Mouse (Mus musculus): ENCODE measurements at regions not wholly inside any gene's neighbourhood (a gene's known extent, or its start where the extent isn't known, plus 50 kb on each side); places are given as distances from the start of the nearest gene placed in this dataset.
"Not testable (repeated sequence)": the region's sequence is repeated elsewhere in the genome, so short reads cannot be mapped to it uniquely, and the experiment has no call there.

DNA sequence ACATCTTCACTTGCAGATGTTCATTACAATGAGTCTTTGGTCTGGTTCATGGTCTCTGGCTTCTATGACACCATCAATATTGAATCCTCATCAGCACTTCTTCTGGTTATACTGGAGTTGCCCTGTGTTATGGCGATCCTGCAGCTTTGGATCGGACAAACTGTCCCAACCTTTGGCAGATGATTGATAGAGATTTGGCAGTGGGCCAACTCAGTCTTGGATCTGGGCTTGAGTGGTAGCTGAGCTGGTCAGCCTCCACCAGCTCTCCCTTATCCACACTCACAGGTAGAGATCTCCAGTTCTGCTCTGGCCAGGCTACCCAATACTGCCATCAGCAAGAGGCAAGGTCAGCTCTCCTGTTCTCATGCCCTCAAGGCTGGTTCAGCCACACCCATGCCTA, 168.4 kb upstream of the Crygf start:
- H3K4me3 ChIP-seq = no peak overlapping the region
- no peak overlapping the region for H3K27ac ChIP-seq
- no peaks in the 10 kb centered on the region for H3K4me1 ChIP-seq (replicated peaks)
- no peak overlapping the region for H3K4me2 ChIP-seq
- no peaks in the 10 kb centered on the region for H3K27me3 ChIP-seq
- 76% methylated on average over 2 of the region's 2 CpGs for WGBS
- no peaks in the 10 kb centered on the region for H3K36me3 ChIP-seq
- no peak overlapping the region for H3K9ac ChIP-seq
- no peaks in the 10 kb centered on the region for H3K9me3 ChIP-seq (replicated peaks)
- no peak for ATAC-seq (replicated peaks; ENCODE audit: insufficient number of reproducible peaks, insufficient read depth, low FRiP score, low read depth)

DNA sequence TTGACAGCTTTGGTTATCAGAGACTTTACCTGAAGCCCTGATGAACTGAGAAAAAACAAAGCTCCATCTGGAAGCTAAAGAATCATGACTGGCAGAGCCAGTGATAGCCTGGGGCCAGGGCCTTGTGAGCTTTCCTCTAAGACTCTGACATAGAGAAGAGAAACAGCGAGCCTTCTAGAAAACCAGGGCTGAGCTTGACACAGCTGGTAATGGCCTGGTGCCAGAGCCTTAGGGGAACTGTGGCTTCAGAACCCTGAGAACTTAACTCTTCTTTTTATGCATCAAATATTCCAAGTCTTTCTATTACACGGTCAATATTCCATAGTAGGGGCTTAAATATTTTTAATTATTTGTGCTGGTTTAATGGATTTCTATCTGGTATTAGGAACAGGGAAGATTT, 165.2 kb upstream of the Crygf start:
- no peak overlapping the region for H3K4me2 ChIP-seq
- no peaks in the 10 kb centered on the region for H3K9me3 ChIP-seq (replicated peaks)
- WGBS = 64% methylated on average over 2 of the region's 2 CpGs

GRCm38 (mm10) chr1:65800244-65800643, 126.1 kb upstream of the Crygf start:
- Histone ChIP-seq H3K4me1 (replicated peaks) (no peaks in the 10 kb centered on the region), H3K4me2 (no peak overlapping the region), H3K36me3 (no peaks in the 10 kb centered on the region), H3K4me3 (no peak overlapping the region), H3K27me3 (no peaks in the 10 kb centered on the region), H3K9ac (no peak overlapping the region), H3K27ac (no peak overlapping the region), H3K9me3 (replicated peaks) (no peaks in the 10 kb centered on the region)
- WGBS = 68% methylated on average over 1 of the region's 1 CpGs
- no peak for ATAC-seq (replicated peaks; ENCODE audit: insufficient number of reproducible peaks, insufficient read depth, low FRiP score, low read depth)

More for the DNA sequence above, 165.2 kb upstream of the Crygf start:
- ATAC-seq (replicated peaks; ENCODE audit: insufficient number of reproducible peaks, insufficient read depth, low FRiP score, low read depth) = no peak
- no peak overlapping the region for H3K4me3 ChIP-seq
- H3K9ac ChIP-seq = no peak overlapping the region
- H3K36me3 ChIP-seq = no peaks in the 10 kb centered on the region
- no peaks in the 10 kb centered on the region for H3K4me1 ChIP-seq (replicated peaks)
- H3K27ac ChIP-seq = no peak overlapping the region
- no peaks in the 10 kb centered on the region for H3K27me3 ChIP-seq

- 54% methylated on average over 5 of the region's 5 CpGs for WGBS
- Histone ChIP-seq H3K4me3 (no peak overlapping the region), H3K27ac (no peak overlapping the region), H3K36me3 (no peaks in the 10 kb centered on the region), H3K4me1 (replicated peaks) (no peaks in the 10 kb centered on the region), H3K27me3 (no peaks in the 10 kb centered on the region), H3K9me3 (replicated peaks) (no peaks in the 10 kb centered on the region), H3K9ac (no peak overlapping the region), H3K4me2 (no peak overlapping the region)
- no peak for ATAC-seq (replicated peaks; ENCODE audit: insufficient number of reproducible peaks, insufficient read depth, low FRiP score, low read depth)
These were observed 105.5 kb upstream of the Crygf start for GRCm38 (mm10) chr1:65820771-65821170.

GRCm38 (mm10) chr1:65841116-65841515, 85.2 kb upstream of the Crygf start:
- no peak overlapping the region for H3K27ac ChIP-seq
- H3K4me3 ChIP-seq = no peak overlapping the region
- no peaks in the 10 kb centered on the region for H3K9me3 ChIP-seq (replicated peaks)
- WGBS = 66% methylated on average over 2 of the region's 2 CpGs
- H3K4me2 ChIP-seq = no peak overlapping the region
- H3K9ac ChIP-seq = no peak overlapping the region
- H3K36me3 ChIP-seq = no peaks in the 10 kb centered on the region
- H3K4me1 ChIP-seq (replicated peaks) = no peaks in the 10 kb centered on the region
- no peaks in the 10 kb centered on the region for H3K27me3 ChIP-seq
- ATAC-seq (replicated peaks; ENCODE audit: insufficient number of reproducible peaks, insufficient read depth, low FRiP score, low read depth) = no peak

- Histone ChIP-seq H3K9ac (no peak overlapping the region), H3K36me3 (no peaks in the 10 kb centered on the region), H3K27ac (peak overlapping the region; percentile 68), H3K4me3 (no peak overlapping the region), H3K9me3 (replicated peaks) (no peaks in the 10 kb centered on the region), H3K4me1 (replicated peaks) (no peaks in the 10 kb centered on the region), H3K27me3 (no peaks in the 10 kb centered on the region), H3K4me2 (no peak overlapping the region)
- WGBS = 22% methylated on average over 2 of the region's 2 CpGs
- ATAC-seq (replicated peaks; ENCODE audit: insufficient number of reproducible peaks, insufficient read depth, low FRiP score, low read depth) = peak; percentile 60; the same call in 1 of the 2 replicates
These were observed 79.3 kb upstream of the Crygf start for GRCm38 (mm10) chr1:65847005-65847404.

DNA sequence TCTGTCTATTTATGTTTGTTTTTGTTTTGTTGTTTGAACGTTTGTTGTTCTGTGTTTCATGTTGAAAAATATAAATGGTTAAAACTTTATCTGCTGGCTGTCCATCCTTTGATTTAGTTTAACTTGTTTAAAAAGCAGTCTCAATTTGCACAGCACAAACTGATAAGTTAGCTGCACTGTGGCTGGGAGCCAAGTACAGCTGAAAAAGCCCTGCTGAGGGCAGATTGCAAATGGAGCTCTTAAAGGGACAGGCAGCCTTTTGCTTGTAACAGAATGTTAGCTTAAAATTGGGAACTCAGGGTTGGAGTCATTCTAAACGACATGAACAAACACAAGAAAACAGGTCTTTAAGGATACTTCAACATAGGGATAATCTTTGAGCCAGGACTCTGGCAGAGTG, 52.6 kb upstream of the Crygf start:
- H3K36me3 ChIP-seq; ATAC-seq (replicated peaks; ENCODE audit: insufficient number of reproducible peaks, insufficient read depth, low FRiP score, low read depth); H3K27me3 ChIP-seq; H3K4me3 ChIP-seq; H3K4me1 ChIP-seq (replicated peaks); H3K9ac ChIP-seq; H3K4me2 ChIP-seq; H3K9me3 ChIP-seq (replicated peaks): not testable (repeated sequence)
- 0 out of 2 replicates have a peak overlapping the region, but pooled peaks have one; percentile 54 for H3K27ac ChIP-seq
- 40% methylated on average over 2 of the region's 2 CpGs for WGBS
